Mouse (Mus musculus) liver, adult 2 months (tissue): ENCODE measurements around the gene Prr12.

Experiments used
- CTCF ChIP-seq: fragments of 200-500 bp; IDR thresholded peaks from 2 replicates; pipeline ENCODE4 v1.5.1; 2011; ENCODE audit warnings: low read depth, low read length, control low read depth
- POLR2A ChIP-seq: fragments of 200-500 bp; IDR thresholded peaks from 2 replicates; pipeline ENCODE4 v1.6.1; 2011; ENCODE audit warnings: low read length, control low read depth; ENCODE audit not compliant: insufficient read depth; ENCODE audit errors: extremely low read depth

DNA sequence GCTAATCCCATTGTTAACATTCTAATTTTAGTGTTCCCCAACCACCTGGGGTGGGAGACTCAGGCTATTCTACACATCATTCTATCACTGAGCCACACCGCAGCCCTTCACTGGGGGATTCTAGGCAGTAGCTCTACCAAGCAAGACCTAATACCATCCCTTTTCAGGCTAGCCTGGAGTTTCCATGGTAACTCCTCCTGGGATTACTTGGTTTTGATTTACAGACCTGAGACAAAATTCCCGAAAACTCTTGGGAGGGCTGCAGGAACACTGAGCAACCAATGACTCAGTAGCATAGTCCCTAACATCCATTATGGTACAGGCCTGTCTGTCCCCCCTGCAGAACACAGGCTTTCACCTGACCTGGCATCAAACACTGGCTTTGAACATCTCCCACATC, 26.4 kb downstream of the Prr12 start:
- TF ChIP-seq CTCF (no peak), POLR2A (no peak)
